18 mouse cellular contexts compared by ENCODE assay signal in genomic region chr3:104783971-104784500, GRCm38 (mm10). TPM values are rescaled to one million over a fixed set of nuclear protein-coding genes. Genes with fewer than 3 reads are reported as not detected.
DNase-seq lines count a peak whose midpoint lies in the region; ATAC-seq and TF ChIP-seq lines count a peak whose summit lies in the region.
"Had no signal": no experiment of that assay in that cellular context is flagged by ENCODE, and none has a peak within 500 bp of the region (broad histone marks: within the 10 kb centered on the region; RNA-seq: fewer than 3 reads in every experiment).

No protein-coding gene starts in this region.

- H3K4me2 ChIP-seq in kidney, embryonic 15.5 days = 0 out of 2 replicates have a peak overlapping the region, but pooled peaks have one; percentile 2
- H3K4me2 ChIP-seq in kidney, embryonic 14.5 days (replicated peaks; ENCODE audit: low read depth, low read length) = no peak overlapping the region
- no peak overlapping the region for H3K4me2 ChIP-seq in midbrain, embryonic 11.5 days
- no peak overlapping the region for H3K4me2 ChIP-seq in midbrain, embryonic 14.5 days (ENCODE audit: low read length)
- H3K4me2 ChIP-seq: liver, embryonic 13.5 days; midbrain, embryonic 12.5 days; neural tube, embryonic 15.5 days had no signal

- ATAC-seq in kidney, embryonic 15.5 days (replicated peaks; ENCODE audit: low FRiP score) = no peak
- no peak for ATAC-seq in kidney, embryonic 14.5 days (ENCODE audit: low FRiP score, low TSS enrichment)
- no peak for ATAC-seq in midbrain, embryonic 11.5 days (ENCODE audit: low FRiP score)
- ATAC-seq in midbrain, embryonic 14.5 days (ENCODE audit: low FRiP score, low TSS enrichment) = no peak
- ATAC-seq: hindbrain, embryonic 16.5 days had no signal

- intact Hi-C loops in gastrocnemius, adult 2 months (cut with DNase I) = loop anchor here (5.0 kb wide), 2 partner anchors 33 to 183 kb away; partner anchors contain the start of gene Mov10

- WGBS in kidney, embryonic 15.5 days = 45% methylated on average over 14 of the region's 14 CpGs
- 43% methylated on average over 14 of the region's 14 CpGs for WGBS in kidney, embryonic 14.5 days
- 34% methylated on average over 14 of the region's 14 CpGs for WGBS in midbrain, embryonic 11.5 days
- 42% methylated on average over 14 of the region's 14 CpGs for WGBS in midbrain, embryonic 14.5 days

- DNase-seq in gastrocnemius, adult 2 months = no peak
- DNase-seq in gastrocnemius, postnatal 25 days = no peak
- DNase-seq in midbrain, embryonic 11.5 days (ENCODE audit: low spot score, missing footprints) = peak; percentile 73
- DNase-seq in midbrain, embryonic 14.5 days = no peak
- DNase-seq in right cerebral cortex, postnatal 14 days = no peak
- DNase-seq: cerebellum, postnatal 14 days; gastrocnemius, postnatal 14 days; heart, postnatal 36 days; kidney, adult 18-20 months; liver, embryonic 13.5 days; right cerebral cortex, postnatal 4 days had no signal

- no peak for TF ChIP-seq CTCF in gastrocnemius, adult 2 months (IDR thresholded peaks at IDR 0.05)

- no peak overlapping the region for H3K9ac ChIP-seq in kidney, embryonic 15.5 days
- H3K9ac ChIP-seq in kidney, embryonic 14.5 days (ENCODE audit: low read depth, low read length) = no peak overlapping the region
- no peak overlapping the region for H3K9ac ChIP-seq in midbrain, embryonic 11.5 days (ENCODE audit: low read length)
- no peak overlapping the region for H3K9ac ChIP-seq in midbrain, embryonic 14.5 days (replicated peaks; ENCODE audit: low read length)
- H3K9ac ChIP-seq: liver, embryonic 13.5 days; midbrain, embryonic 12.5 days; neural tube, embryonic 15.5 days had no signal

- H3K27ac ChIP-seq in gastrocnemius, adult 2 months = peak overlapping the region; percentile 98
- 0 out of 2 replicates have a peak overlapping the region, but pooled peaks have one; percentile 6 for H3K27ac ChIP-seq in kidney, embryonic 15.5 days
- no peak overlapping the region for H3K27ac ChIP-seq in kidney, embryonic 14.5 days (ENCODE audit: low read depth, low read length)
- H3K27ac ChIP-seq in midbrain, embryonic 11.5 days (ENCODE audit: low read depth, low read length) = no peak overlapping the region
- no peak overlapping the region for H3K27ac ChIP-seq in midbrain, embryonic 14.5 days (replicated peaks; ENCODE audit: low read depth, low read length)
- H3K27ac ChIP-seq in brown adipose tissue, adult 24 weeks (replicated peaks; ENCODE audit: low read depth, low read length) = peak overlapping the region; percentile 37; the same call in 1 of the 2 replicates
- H3K27ac ChIP-seq: liver, embryonic 13.5 days; midbrain, embryonic 12.5 days; neural tube, embryonic 15.5 days had no signal

- H3K27me3 ChIP-seq in kidney, embryonic 15.5 days = peaks cover 58% of the 10 kb centered on the region
- peaks cover 26% of the 10 kb centered on the region for H3K27me3 ChIP-seq in kidney, embryonic 14.5 days (ENCODE audit: control insufficient read depth, insufficient read depth, low read length)
- peaks cover 55% of the 10 kb centered on the region for H3K27me3 ChIP-seq in midbrain, embryonic 11.5 days (ENCODE audit: control insufficient read depth, insufficient read depth, low read length)
- H3K27me3 ChIP-seq in midbrain, embryonic 14.5 days (ENCODE audit: control insufficient read depth, insufficient read depth, low read length) = peaks cover 63% of the 10 kb centered on the region

- peaks cover 42% of the 10 kb centered on the region for H3K4me1 ChIP-seq in kidney, embryonic 15.5 days
- peaks cover 10% of the 10 kb centered on the region; the same call in 1 of the 2 replicates for H3K4me1 ChIP-seq in kidney, embryonic 14.5 days (ENCODE audit: control insufficient read depth, insufficient read depth, low read length)
- H3K4me1 ChIP-seq in midbrain, embryonic 11.5 days (ENCODE audit: control insufficient read depth, insufficient read depth, low read length) = peaks cover 15% of the 10 kb centered on the region
- peaks cover 14% of the 10 kb centered on the region for H3K4me1 ChIP-seq in midbrain, embryonic 14.5 days (ENCODE audit: control insufficient read depth, insufficient read depth, low read length)
- peaks cover 6% of the 10 kb centered on the region; the same call in 1 of the 2 replicates for H3K4me1 ChIP-seq in brown adipose tissue, adult 24 weeks (ENCODE audit: control insufficient read depth, insufficient read depth, insufficient read length, low read length)

- H3K9me3 ChIP-seq in kidney, embryonic 15.5 days (replicated peaks) = no peaks in the 10 kb centered on the region
- H3K9me3 ChIP-seq in kidney, embryonic 14.5 days (ENCODE audit: control insufficient read depth, low read length) = no peaks in the 10 kb centered on the region
- no peaks in the 10 kb centered on the region for H3K9me3 ChIP-seq in midbrain, embryonic 11.5 days (ENCODE audit: control insufficient read depth, low read length)
- H3K9me3 ChIP-seq in midbrain, embryonic 14.5 days (ENCODE audit: control insufficient read depth, low read length) = no peaks in the 10 kb centered on the region
- H3K9me3 ChIP-seq: liver, embryonic 13.5 days; midbrain, embryonic 12.5 days; neural tube, embryonic 15.5 days had no signal

- peak overlapping the region; percentile 86 for H3K4me3 ChIP-seq in gastrocnemius, adult 2 months
- H3K4me3 ChIP-seq in kidney, embryonic 15.5 days (replicated peaks) = no peak overlapping the region
- H3K4me3 ChIP-seq in kidney, embryonic 14.5 days (ENCODE audit: low read length) = no peak overlapping the region
- no peak overlapping the region for H3K4me3 ChIP-seq in midbrain, embryonic 11.5 days (ENCODE audit: low read depth, low read length)
- H3K4me3 ChIP-seq in midbrain, embryonic 14.5 days (replicated peaks; ENCODE audit: low read depth, low read length) = no peak overlapping the region
- no peak overlapping the region for H3K4me3 ChIP-seq in brown adipose tissue, adult 24 weeks (ENCODE audit: insufficient read depth, low read depth, low read length)
- H3K4me3 ChIP-seq: liver, embryonic 13.5 days; midbrain, embryonic 12.5 days; myocyte; neural tube, embryonic 15.5 days had no signal

- H3K36me3 ChIP-seq in kidney, embryonic 15.5 days = no peaks in the 10 kb centered on the region
- H3K36me3 ChIP-seq in kidney, embryonic 14.5 days (ENCODE audit: control insufficient read depth, insufficient read depth, low read length) = no peaks in the 10 kb centered on the region
- H3K36me3 ChIP-seq in midbrain, embryonic 11.5 days (ENCODE audit: control insufficient read depth, insufficient read depth, low read length) = no peaks in the 10 kb centered on the region
- no peaks in the 10 kb centered on the region for H3K36me3 ChIP-seq in midbrain, embryonic 14.5 days (ENCODE audit: control insufficient read depth, insufficient read depth, low read length)
- H3K36me3 ChIP-seq: liver, embryonic 13.5 days; midbrain, embryonic 12.5 days; neural tube, embryonic 15.5 days had no signal

RNA-seq across cellular contexts. Expression of gene Fam19a3, which starts 2.4 kb away (rescaled TPM):
- total RNA-seq in gastrocnemius, adult 2 months (2021) = 1 to 10 TPM; 2.7 to 4.2 TPM
- total RNA-seq in gastrocnemius, postnatal 25 days (2021) = 1 to 10 TPM; 4.0 to 4.6 TPM
- 0.06 and 0.10 TPM in 2 replicates for polyA plus RNA-seq in kidney, embryonic 15.5 days (2015; fragmentation: Nextera tagmentation; extraction: Ambion mirVana)
- 0.09 and 0.24 TPM in 2 replicates for polyA plus RNA-seq in kidney, embryonic 14.5 days (2014; fragmentation: Nextera tagmentation; extraction: Ambion mirVana)
- not detected in 2 replicates for polyA plus RNA-seq in midbrain, embryonic 11.5 days (2014; fragmentation: Nextera tagmentation; extraction: Ambion mirVana)
- 0.05 TPM in 1 of 2 replicates, not detected in the other for polyA plus RNA-seq in midbrain, embryonic 14.5 days (2014; fragmentation: Nextera tagmentation; extraction: Ambion mirVana)
- polyA plus RNA-seq in brown adipose tissue, adult 24 weeks (2012; ENCODE audit: insufficient read depth, insufficient read length, missing spikeins) = 0.24 and 0.25 TPM in 2 replicates
- polyA plus RNA-seq: liver, embryonic 13.5 days; midbrain, embryonic 12.5 days; myocyte had no signal

RNA-seq across cellular contexts. Expression of gene Ppm1j, which starts 3.2 kb away (rescaled TPM):
- 10 to 100 TPM; 33.3 to 45.6 TPM for total RNA-seq in gastrocnemius, adult 2 months (2021)
- total RNA-seq in gastrocnemius, postnatal 25 days (2021) = 10 to 100 TPM; 34.3 to 40.8 TPM
- 6.5 and 6.9 TPM in 2 replicates for polyA plus RNA-seq in kidney, embryonic 15.5 days (2015; fragmentation: Nextera tagmentation; extraction: Ambion mirVana)
- polyA plus RNA-seq in kidney, embryonic 14.5 days (2014; fragmentation: Nextera tagmentation; extraction: Ambion mirVana) = 3.5 and 5.3 TPM in 2 replicates
- polyA plus RNA-seq in midbrain, embryonic 11.5 days (2014; fragmentation: Nextera tagmentation; extraction: Ambion mirVana) = 0.44 and 0.97 TPM in 2 replicates
- polyA plus RNA-seq in midbrain, embryonic 14.5 days (2014; fragmentation: Nextera tagmentation; extraction: Ambion mirVana) = 0.50 and 0.68 TPM in 2 replicates
- polyA plus RNA-seq in brown adipose tissue, adult 24 weeks (2012; ENCODE audit: insufficient read depth, insufficient read length, missing spikeins) = not detected in 2 replicates

RNA-seq across cellular contexts. Expression of gene Rhoc, which starts 4.1 kb away (rescaled TPM):
- total RNA-seq in gastrocnemius, adult 2 months (2021) = 10 to 100 TPM; 26.1 to 41.6 TPM
- total RNA-seq in gastrocnemius, postnatal 25 days (2021) = 10 to 100 TPM; 44.8 to 66.5 TPM
- 131 and 135 TPM in 2 replicates for polyA plus RNA-seq in kidney, embryonic 15.5 days (2015; fragmentation: Nextera tagmentation; extraction: Ambion mirVana)
- 110 and 127 TPM in 2 replicates for polyA plus RNA-seq in kidney, embryonic 14.5 days (2014; fragmentation: Nextera tagmentation; extraction: Ambion mirVana)
- polyA plus RNA-seq in midbrain, embryonic 11.5 days (2014; fragmentation: Nextera tagmentation; extraction: Ambion mirVana) = 78.2 and 82.0 TPM in 2 replicates
- 30.9 and 40.2 TPM in 2 replicates for polyA plus RNA-seq in midbrain, embryonic 14.5 days (2014; fragmentation: Nextera tagmentation; extraction: Ambion mirVana)
- polyA plus RNA-seq in brown adipose tissue, adult 24 weeks (2012; ENCODE audit: insufficient read depth, insufficient read length, missing spikeins) = 42.7 and 56.0 TPM in 2 replicates

RNA-seq across cellular contexts. Expression of gene Mov10, which starts 34.3 kb away (rescaled TPM):
- 1 to 10 TPM in 1 of 2 experiments, under 1 TPM in 1; 0.38 to 2.5 TPM for total RNA-seq in gastrocnemius, adult 2 months (2021)
- 1 to 10 TPM; 1.4 to 1.7 TPM for total RNA-seq in gastrocnemius, postnatal 25 days (2021)
- polyA plus RNA-seq in kidney, embryonic 15.5 days (2015; fragmentation: Nextera tagmentation; extraction: Ambion mirVana) = 62.9 and 66.5 TPM in 2 replicates
- polyA plus RNA-seq in kidney, embryonic 14.5 days (2014; fragmentation: Nextera tagmentation; extraction: Ambion mirVana) = 36.3 and 51.8 TPM in 2 replicates
- polyA plus RNA-seq in midbrain, embryonic 11.5 days (2014; fragmentation: Nextera tagmentation; extraction: Ambion mirVana) = 9.5 and 9.9 TPM in 2 replicates
- polyA plus RNA-seq in midbrain, embryonic 14.5 days (2014; fragmentation: Nextera tagmentation; extraction: Ambion mirVana) = 3.6 and 6.6 TPM in 2 replicates
- polyA plus RNA-seq in brown adipose tissue, adult 24 weeks (2012; ENCODE audit: insufficient read depth, insufficient read length, missing spikeins) = 1.2 and 1.5 TPM in 2 replicates

Comparison
In these comparisons a context has a peak if more than half of its experiments do, and no peak if none do; other contexts are left out.
1. H3K27ac ChIP-seq: peak in gastrocnemius, adult 2 months (single experiment), kidney, embryonic 15.5 days (single experiment) and brown adipose tissue, adult 24 weeks (single experiment); none in kidney, embryonic 14.5 days (single experiment), midbrain, embryonic 11.5 days (single experiment) and midbrain, embryonic 14.5 days (single experiment).